Mouse (Mus musculus) embryonic facial prominence, embryonic 12.5 days (tissue): ENCODE measurements around the gene Bst2. TPM values are rescaled to one million over a fixed set of nuclear protein-coding genes. Genes with fewer than 3 reads are reported as not detected.
A peak's percentile ranks its signal among the peaks of the same experiment; 100 is the strongest.

Experiments
- ATAC-seq: fragments of 200-750 bp; cut with Nextera tagmentation; 2 replicates; pipeline ENCODE4 v1.8.0; 2017; ENCODE audit not compliant: insufficient number of reproducible peaks, insufficient read depth, low FRiP score, low TSS enrichment
- H3K27ac ChIP-seq: fragments of 300-500 bp; sonication (generic); 2 replicates; pipeline ENCODE4 v1.5.1; 2016; ENCODE audit warnings: mild to moderate bottlenecking
- H3K27me3 ChIP-seq: fragments of 300-500 bp; sonication (generic); 2 replicates; pipeline ENCODE4 v1.6.1; 2016; ENCODE audit warnings: mild to moderate bottlenecking, moderate library complexity
- H3K36me3 ChIP-seq: fragments of 300-500 bp; sonication (generic); 2 replicates; pipeline ENCODE4 v1.6.1; 2016; ENCODE audit warnings: mild to moderate bottlenecking
- H3K4me1 ChIP-seq: fragments of 300-500 bp; sonication (generic); 2 replicates; pipeline ENCODE4 v1.6.1; 2016
- H3K4me2 ChIP-seq: fragments of 300-500 bp; sonication (generic); replicated peaks from 2 replicates; pipeline ENCODE4 v1.6.1; 2016; ENCODE audit warnings: mild to moderate bottlenecking, moderate library complexity
- H3K4me3 ChIP-seq: fragments of 300-500 bp; sonication (generic); 2 replicates; pipeline ENCODE4 v1.5.1; 2016; ENCODE audit warnings: mild to moderate bottlenecking
- H3K9ac ChIP-seq: fragments of 300-500 bp; sonication (generic); 2 replicates; pipeline ENCODE4 v1.6.1; 2016; ENCODE audit warnings: mild to moderate bottlenecking, moderate library complexity
- H3K9me3 ChIP-seq: fragments of 300-500 bp; sonication (generic); 2 replicates; pipeline ENCODE4 v1.6.1; 2016; ENCODE audit warnings: mild to moderate bottlenecking, moderate library complexity
- WGBS: fragments of 180-500 bp; shearing (Covaris S2); methylation state at CpG from one replicate; pipeline ENCODE4 v1.1.7; 2016; 5-methylcytosine and 5-hydroxymethylcytosine counted together
- polyA plus RNA-seq: library from polyadenylated mRNA; unstranded; fragments of >200 nt; fragmentation: Nextera tagmentation; extraction: Ambion mirVana; gene quantifications from 2 replicates; pipeline ENCODE4 v1.2.1, GENCODE M21; 2016

Bst2 gene
- polyA plus RNA-seq, 1 experiment from 2014 or later: 11.2 TPM

- Histone ChIP-seq H3K4me1 (peaks cover 26% of the 10 kb centered on the region), H3K9me3 (no peaks in the 10 kb centered on the region), H3K27ac (no peak overlapping the region), H3K4me3 (no peak overlapping the region), H3K36me3 (peaks cover 33% of the 10 kb centered on the region), H3K4me2 (no peak overlapping the region), H3K27me3 (no peaks in the 10 kb centered on the region), H3K9ac (no peak overlapping the region)
- WGBS: 26% methylated on average over 16 of the region's 16 CpGs
- 0 out of 2 replicates have a peak, but pooled peaks have one; percentile 47 for ATAC-seq
Measured at GRCm38 (mm10) chr8:71495039-71495438, 42.2 kb downstream of the Bst2 start.

- H3K9me3 ChIP-seq: no peaks in the 10 kb centered on the region
- under 1% methylated on average over 22 of the region's 22 CpGs for WGBS
- peak overlapping the region; percentile 79 for H3K9ac ChIP-seq
- peak overlapping the region; percentile 84 for H3K4me3 ChIP-seq
- no peaks in the 10 kb centered on the region for H3K27me3 ChIP-seq
- H3K4me2 ChIP-seq: peak overlapping the region; percentile 99
- peaks cover 25% of the 10 kb centered on the region for H3K4me1 ChIP-seq
- peaks cover 34% of the 10 kb centered on the region for H3K36me3 ChIP-seq
- H3K27ac ChIP-seq: peak overlapping the region; percentile 94
- peak; percentile 83 for ATAC-seq
Measured at GRCm38 (mm10) chr8:71488454-71488853, 48.8 kb downstream of the Bst2 start.

- Histone ChIP-seq H3K27me3 (no peaks in the 10 kb centered on the region), H3K27ac (peak within 1 kb of the TSS; percentile 94), H3K4me1 (peaks cover 25% of the 10 kb centered on the region), H3K9me3 (no peaks in the 10 kb centered on the region), H3K36me3 (peaks cover 38% of the 10 kb centered on the region), H3K4me3 (peak within 1 kb of the TSS; percentile 84), H3K4me2 (peak within 1 kb of the TSS; percentile 99), H3K9ac (peak within 1 kb of the TSS; percentile 79)
- ATAC-seq: peak; percentile 16; the same call in 1 of the 2 replicates
- under 1% methylated on average over 33 of the region's 33 CpGs for WGBS
Measured at GRCm38 (mm10) chr8:71487691-71488445, 49.4 kb downstream of the Bst2 start, which contains the start of gene Gtpbp3. Gene Gtpbp3 (plus strand): TSS chr8:71488103.

GRCm38 (mm10) chr8:71486136-71486529, 51.1 kb downstream of the Bst2 start:
- Histone ChIP-seq H3K4me3 (peak overlapping the region; percentile 74), H3K27me3 (no peaks in the 10 kb centered on the region), H3K9ac (no peak overlapping the region), H3K4me1 (peaks cover 25% of the 10 kb centered on the region), H3K27ac (0 out of 2 replicates have a peak overlapping the region, but pooled peaks have one; percentile 26), H3K9me3 (no peaks in the 10 kb centered on the region), H3K36me3 (peaks cover 38% of the 10 kb centered on the region), H3K4me2 (peak overlapping the region; percentile 84)
- WGBS: 17% methylated on average over 7 of the region's 7 CpGs
- no peak for ATAC-seq

GRCm38 (mm10) chr8:71485142-71486135, 51.8 kb downstream of the Bst2 start, which contains the start of gene Ano8:
Gene Ano8 (minus strand): TSS chr8:71485963.
- H3K4me1 ChIP-seq: peaks cover 25% of the 10 kb centered on the region
- no peaks in the 10 kb centered on the region for H3K27me3 ChIP-seq
- peak within 1 kb of the TSS; percentile 74 for H3K4me3 ChIP-seq
- peaks cover 38% of the 10 kb centered on the region for H3K36me3 ChIP-seq
- no peaks in the 10 kb centered on the region for H3K9me3 ChIP-seq
- peak within 1 kb of the TSS; percentile 84 for H3K4me2 ChIP-seq
- peak within 1 kb of the TSS; percentile 74 for H3K27ac ChIP-seq
- 5% methylated on average over 57 of the region's 58 CpGs for WGBS
- peak within 1 kb of the TSS; percentile 90 for H3K9ac ChIP-seq
- ATAC-seq: peak; percentile 38

GRCm38 (mm10) chr8:71484736-71485135, 52.5 kb downstream of the Bst2 start:
- Histone ChIP-seq H3K36me3 (peaks cover 41% of the 10 kb centered on the region), H3K9me3 (no peaks in the 10 kb centered on the region), H3K4me1 (peaks cover 22% of the 10 kb centered on the region), H3K4me3 (peak overlapping the region; percentile 74), H3K9ac (no peak overlapping the region; the same call in 1 of the 2 replicates), H3K4me2 (peak overlapping the region; percentile 84), H3K27ac (no peak overlapping the region), H3K27me3 (no peaks in the 10 kb centered on the region)
- WGBS: 95% methylated on average over 19 of the region's 19 CpGs
- ATAC-seq: no peak

Other genes with a start within 250 kb of the Bst2 start
- 85.4 and 89.2 TPM in 2 replicates for gene Use1, start 170.6 kb downstream of the Bst2 start, polyA plus RNA-seq
- 5.4 and 5.6 TPM in 2 replicates for gene Ocel1, start 166.2 kb downstream of the Bst2 start, polyA plus RNA-seq
- 71.0 and 72.7 TPM in 2 replicates for gene Nr2f6, start 155.5 kb downstream of the Bst2 start, polyA plus RNA-seq
- 8.6 and 8.9 TPM in 2 replicates for gene Ushbp1, start 141.7 kb downstream of the Bst2 start, polyA plus RNA-seq
- 99.6 and 103 TPM in 2 replicates for gene Babam1, start 140.6 kb downstream of the Bst2 start, polyA plus RNA-seq
- 40.5 and 42.7 TPM in 2 replicates for gene Ankle1, start 131.4 kb downstream of the Bst2 start, polyA plus RNA-seq
- gene Abhd8, start 73.8 kb downstream of the Bst2 start, polyA plus RNA-seq: 89.4 and 92.7 TPM in 2 replicates
- gene Mrpl34, start 72.5 kb downstream of the Bst2 start, polyA plus RNA-seq: 169 TPM in 2 replicates
- gene Dda1, start 68.3 kb downstream of the Bst2 start, polyA plus RNA-seq: 108 and 117 TPM in 2 replicates
- 9.6 and 10.7 TPM in 2 replicates for gene Ano8, start 51.5 kb downstream of the Bst2 start, polyA plus RNA-seq
- gene Gtpbp3, start 49.4 kb downstream of the Bst2 start, polyA plus RNA-seq: 23.0 and 25.0 TPM in 2 replicates
- 62.2 and 64.4 TPM in 2 replicates for gene Plvap, start 25.7 kb downstream of the Bst2 start, polyA plus RNA-seq
- gene Ccdc194, start 11.7 kb downstream of the Bst2 start, polyA plus RNA-seq: 0.48 and 0.49 TPM in 2 replicates
- gene Mvb12a, start 5.5 kb upstream of the Bst2 start, polyA plus RNA-seq: 69.0 and 72.6 TPM in 2 replicates
- 0.23 and 1.1 TPM in 2 replicates for gene Tmem221, start 21.4 kb upstream of the Bst2 start, polyA plus RNA-seq
- gene Nxnl1, start 29.1 kb upstream of the Bst2 start, polyA plus RNA-seq: not detected in 2 replicates
- gene Slc27a1, start 31.4 kb upstream of the Bst2 start, polyA plus RNA-seq: 48.4 and 48.6 TPM in 2 replicates
- gene Pgls, start 54.7 kb upstream of the Bst2 start, polyA plus RNA-seq: 230 and 236 TPM in 2 replicates
- 4.5 and 6.2 TPM in 2 replicates for gene Fam129c, start 60.2 kb upstream of the Bst2 start, polyA plus RNA-seq
- 72.7 and 72.8 TPM in 2 replicates for gene Colgalt1, start 73.5 kb upstream of the Bst2 start, polyA plus RNA-seq
- gene Unc13a, start 134.3 kb upstream of the Bst2 start, polyA plus RNA-seq: 1.9 and 2.8 TPM in 2 replicates
- gene Jak3, start 138.8 kb upstream of the Bst2 start, polyA plus RNA-seq: 3.4 and 4.5 TPM in 2 replicates
- 0.39 and 0.50 TPM in 2 replicates for gene Insl3, start 151.8 kb upstream of the Bst2 start, polyA plus RNA-seq
- gene B3gnt3, start 164.3 kb upstream of the Bst2 start, polyA plus RNA-seq: 0.64 and 0.67 TPM in 2 replicates
- 7.4 and 8.3 TPM in 2 replicates for gene Fcho1, start 188.3 kb upstream of the Bst2 start, polyA plus RNA-seq